Mouse (Mus musculus) cerebellum, adult 2 months (tissue): ENCODE data around the gene Muc16. TPM values are rescaled to one million over a fixed set of nuclear protein-coding genes. Genes with fewer than 3 reads are reported as not detected.

Experiments
- DNase-seq, 2 experiments: peaks; one replicate each; pipeline ENCODE4 v3.0.0; 2021
- H3K27ac ChIP-seq: fragments of 200-500 bp; 2 replicates; pipeline ENCODE4 v1.5.1; 2012; ENCODE audit warnings: low read length, control low read depth, inconsistent platforms; ENCODE audit not compliant: insufficient read depth
- H3K27me3 ChIP-seq: fragments of 200-500 bp; 2 replicates; pipeline ENCODE4 v1.6.1; 2012; ENCODE audit warnings: inconsistent platforms, mild to moderate bottlenecking, low read length, moderate library complexity; ENCODE audit not compliant: control insufficient read depth, insufficient read depth
- H3K4me1 ChIP-seq: fragments of 200-500 bp; 2 replicates; pipeline ENCODE4 v1.6.1; 2011; ENCODE audit warnings: low read length; ENCODE audit not compliant: control insufficient read depth, insufficient read depth
- H3K4me3 ChIP-seq: fragments of 200-500 bp; replicated peaks from 2 replicates; pipeline ENCODE3; 2011; ENCODE audit warnings: mild to moderate bottlenecking, low read depth, low read length, control low read depth; ENCODE audit not compliant: insufficient read depth
- CTCF ChIP-seq: fragments of 200-500 bp; IDR thresholded peaks from 2 replicates; pipeline ENCODE4 v1.5.1; 2011; ENCODE audit warnings: low read depth, mild to moderate bottlenecking, control low read depth, low read length, moderate library complexity, borderline replicate concordance; ENCODE audit not compliant: insufficient read depth
- POLR2A ChIP-seq: fragments of 200-500 bp; IDR thresholded peaks from 2 replicates; pipeline ENCODE4 v1.6.1; 2011; ENCODE audit warnings: low read length, control low read depth, borderline replicate concordance; ENCODE audit not compliant: insufficient read depth
- WGBS: fragments of 180-500 bp; shearing (Covaris S2); methylation state at CpG from one replicate; pipeline ENCODE4 v1.1.7; 2018; 5-methylcytosine and 5-hydroxymethylcytosine counted together
- polyA plus RNA-seq: library from polyadenylated mRNA; depleted of rRNA; stranded (reverse); fragments of >200 nt; gene quantifications from 2 replicates; pipeline ENCODE4 v1.2.3, GENCODE M21; 2012; rRNA removed

Gene Muc16
- polyA plus RNA-seq, 1 experiment = not detected

DNA sequence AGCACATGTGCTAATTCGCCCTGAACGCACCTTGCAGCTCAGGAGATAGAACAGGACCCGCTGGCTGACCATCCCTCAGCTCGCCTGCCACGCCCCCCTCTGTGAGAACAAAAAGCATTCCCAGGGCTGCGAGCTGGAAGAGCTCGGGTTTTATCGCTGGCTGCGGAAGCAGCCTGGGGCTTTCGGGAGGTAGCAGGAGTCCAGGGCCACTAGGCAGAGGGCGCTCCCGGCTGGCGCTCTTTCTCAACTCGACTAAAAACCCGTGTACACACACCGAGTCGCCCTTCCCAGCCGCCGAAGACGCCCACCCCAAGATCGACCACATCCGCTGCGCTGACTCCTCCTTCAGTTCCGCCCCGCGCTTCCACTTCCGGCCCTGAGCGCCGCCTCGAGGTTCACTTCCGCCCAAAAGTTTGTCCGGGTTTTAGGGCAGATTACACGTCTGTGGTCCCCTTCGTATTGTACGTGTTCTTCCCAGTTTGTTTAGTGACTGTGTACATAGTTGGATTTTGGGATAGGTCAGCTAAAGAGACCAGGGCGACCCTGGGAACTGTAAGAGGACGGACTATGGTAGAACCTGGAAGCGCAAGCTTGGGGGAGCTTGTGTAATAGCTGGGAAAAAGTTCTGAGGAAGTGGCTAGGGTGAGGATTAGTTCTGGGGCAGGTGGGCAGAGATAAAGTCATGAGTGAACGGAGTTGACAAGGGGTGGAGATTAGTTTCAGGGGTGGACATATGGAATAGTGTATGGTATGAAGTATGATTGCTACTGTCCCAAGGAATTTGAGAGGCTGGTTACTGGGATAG is 200.8 kb downstream of the Muc16 start:
- Histone ChIP-seq H3K4me3 (peak overlapping the region; percentile 61), H3K27ac (no peak overlapping the region), H3K4me1 (no peaks in the 10 kb centered on the region), H3K27me3 (no peaks in the 10 kb centered on the region)
- 5% methylated on average over 39 of the region's 39 CpGs for WGBS
- peak; percentile 61 to 62 for DNase-seq
- TF ChIP-seq CTCF = no peak
- no peak for TF ChIP-seq POLR2A

DNA sequence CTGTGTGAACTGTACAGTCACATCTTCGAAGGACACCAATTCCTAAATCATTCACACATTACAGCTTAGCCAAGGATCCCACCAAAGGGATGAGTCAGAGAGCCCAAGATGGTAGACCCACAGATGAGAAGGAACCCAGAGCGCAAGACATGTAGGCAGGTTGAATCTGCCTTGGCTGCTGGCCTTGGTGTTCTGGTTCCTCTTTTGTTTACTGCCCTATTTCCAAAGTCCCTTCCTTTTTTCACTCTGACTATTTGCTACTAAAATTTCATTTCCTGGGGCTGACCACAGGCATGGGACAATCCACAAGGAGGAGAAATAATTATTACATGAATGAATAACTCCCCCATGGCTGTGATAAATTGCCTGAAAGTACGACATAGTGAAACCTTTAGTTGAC is 206.3 kb downstream of the Muc16 start:
- TF ChIP-seq POLR2A (no peak), CTCF (no peak)
- Histone ChIP-seq H3K4me1 (no peaks in the 10 kb centered on the region), H3K27me3 (no peaks in the 10 kb centered on the region), H3K4me3 (no peak overlapping the region), H3K27ac (no peak overlapping the region)
- DNase-seq = no peak
- 92% methylated on average over 3 of the region's 3 CpGs for WGBS

DNA sequence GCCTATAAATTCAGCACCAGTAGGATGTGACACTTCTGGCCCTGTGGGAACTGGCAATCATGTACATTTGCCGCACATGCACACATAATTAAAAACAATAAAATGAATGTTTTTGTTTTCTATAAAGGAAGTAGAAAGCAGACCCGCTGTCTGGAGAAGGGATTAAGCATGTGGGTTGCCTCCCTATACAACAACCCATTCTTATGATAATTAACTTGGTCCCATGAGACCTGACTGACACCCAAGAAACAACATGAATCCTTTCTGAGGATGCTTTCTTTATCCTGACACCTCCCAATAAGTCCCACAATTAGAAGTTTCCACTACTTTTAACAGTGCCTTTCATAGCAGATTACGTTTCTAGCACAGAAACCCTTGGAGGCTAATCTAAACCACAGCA is 207.0 kb downstream of the Muc16 start:
- H3K27ac ChIP-seq = no peak overlapping the region
- WGBS = 37% methylated on average over 3 of the region's 3 CpGs
- no peak for DNase-seq
- H3K4me1 ChIP-seq = no peaks in the 10 kb centered on the region
- H3K27me3 ChIP-seq = no peaks in the 10 kb centered on the region
- no peak for TF ChIP-seq POLR2A
- no peak for TF ChIP-seq CTCF
- no peak overlapping the region for H3K4me3 ChIP-seq

DNA sequence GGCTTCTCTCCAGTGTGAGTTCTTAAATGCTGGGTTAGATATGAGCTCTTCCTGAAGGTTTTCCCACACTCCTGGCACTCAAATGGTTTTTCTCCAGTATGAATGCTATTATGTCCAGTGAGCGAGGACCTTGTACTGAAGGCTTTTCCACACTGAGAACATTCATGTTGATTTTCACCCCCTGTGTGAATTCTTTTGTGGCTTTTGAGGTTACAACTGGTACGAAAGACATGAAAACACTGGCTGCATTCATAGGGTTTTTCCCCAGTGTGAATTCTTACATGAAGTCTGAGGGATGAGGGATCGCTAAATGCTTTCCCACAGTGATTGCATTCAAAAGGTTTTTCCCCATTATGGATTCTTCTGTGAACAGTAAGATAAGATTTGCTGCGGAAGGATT is 217.8 kb downstream of the Muc16 start:
- no peaks in the 10 kb centered on the region for H3K27me3 ChIP-seq
- no peaks in the 10 kb centered on the region for H3K4me1 ChIP-seq
- no peak for DNase-seq
- TF ChIP-seq CTCF = no peak
- TF ChIP-seq POLR2A = no peak
- H3K4me3 ChIP-seq = no peak overlapping the region
- H3K27ac ChIP-seq = no peak overlapping the region
- 68% methylated on average over 4 of the region's 4 CpGs for whole genome bisulfite sequencing

Other genes starting within 250 kb of the Muc16 start
- gene Mbd3l2, start 243.9 kb downstream of the Muc16 start, polyA plus RNA-seq = not detected in 2 replicates
- 1.0 and 1.6 TPM in 2 replicates for gene Zfp558, start 196.3 kb downstream of the Muc16 start, polyA plus RNA-seq
- not detected in 2 replicates for gene Mbd3l1, start 196.2 kb downstream of the Muc16 start, polyA plus RNA-seq
- not detected in 2 replicates for gene Olfr24, start 89.5 kb upstream of the Muc16 start, polyA plus RNA-seq
- gene Olfr828, start 145.0 kb upstream of the Muc16 start, polyA plus RNA-seq = not detected in 2 replicates
- not detected in 2 replicates for gene Olfr829, start 180.4 kb upstream of the Muc16 start, polyA plus RNA-seq
- not detected in 2 replicates for gene Olfr830, start 200.2 kb upstream of the Muc16 start, polyA plus RNA-seq